Mouse (Mus musculus): ENCODE measurements at regions not wholly inside any gene's neighbourhood (a gene's known extent, or its start where the extent isn't known, plus 50 kb on each side); places are given as distances from the start of the nearest gene placed in this dataset.

GRCm38 (mm10) chr7:72715401-72715800 is 409.0 kb upstream of the Mctp2 start:
- TF ChIP-seq CTCF (IDR thresholded peaks at IDR 0.05; ENCODE audit: borderline replicate concordance, extremely low read depth, insufficient read depth, insufficient read length) (no peak), POLR2A (IDR thresholded peaks at IDR 0.05; ENCODE audit: borderline replicate concordance, extremely low read depth, insufficient read depth, insufficient read length, poor library complexity, severe bottlenecking) (no peak)

Data from brain, embryonic 14.5 days (tissue).